Mouse (Mus musculus): ENCODE measurements around the gene Yjefn3. TPM values are rescaled to one million over a fixed set of nuclear protein-coding genes. Genes with fewer than 3 reads are reported as not detected.

Gene Yjefn3
- polyA plus RNA-seq, 1 experiment: 3.9 TPM

DNA sequence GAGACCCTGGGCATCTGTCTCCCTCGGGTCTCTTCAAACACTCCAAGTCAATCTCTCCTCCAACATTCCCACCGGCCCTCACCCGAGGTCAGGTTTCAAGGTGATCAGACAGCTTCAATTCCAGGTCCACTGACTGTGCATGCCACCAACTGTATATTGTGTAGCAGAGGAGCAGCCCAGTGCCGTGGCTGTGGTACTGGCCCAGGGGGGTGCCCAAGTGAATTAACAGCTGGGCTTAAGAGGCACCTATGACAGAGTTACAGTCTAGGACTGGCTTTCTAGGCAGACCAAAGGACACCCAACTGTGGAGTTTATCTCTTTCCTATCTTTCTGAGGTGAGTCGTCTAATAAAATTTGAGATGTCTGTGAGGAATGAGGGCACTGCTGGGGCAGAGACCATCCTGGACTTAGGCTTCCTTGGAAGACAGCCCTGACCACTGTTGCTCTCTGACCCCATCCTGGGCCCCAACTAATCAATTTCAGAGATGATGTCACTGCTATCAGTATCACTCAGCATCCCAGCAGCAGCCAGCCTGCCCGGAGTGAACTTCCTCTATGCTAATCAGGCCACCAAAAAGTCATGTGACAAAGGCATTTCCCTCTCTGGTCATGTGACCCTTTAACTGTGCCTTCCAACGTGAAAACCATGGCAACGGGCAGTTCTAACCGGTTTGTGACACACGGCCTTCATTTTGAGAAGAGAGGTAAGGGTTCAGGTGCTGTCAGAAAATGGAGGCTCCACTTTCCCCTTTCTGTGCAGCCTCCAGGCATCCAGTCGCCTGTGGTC, 17.6 kb upstream of the Yjefn3 start:
- H3K27me3 ChIP-seq (replicated peaks; ENCODE audit: control insufficient read depth, insufficient read depth, low read length): no peaks in the 10 kb centered on the region
- H3K4me1 ChIP-seq (ENCODE audit: control insufficient read depth, insufficient read depth, low read length): peaks cover 16% of the 10 kb centered on the region
- H3K36me3 ChIP-seq (ENCODE audit: control insufficient read depth, insufficient read depth, low read length): peaks cover 2% of the 10 kb centered on the region; the same call in 1 of the 2 replicates
- DNase-seq: peak; percentile 93
- TF ChIP-seq CTCF (conservative IDR thresholded peaks at IDR 0.05; ENCODE audit: insufficient read depth, insufficient read length, low read depth, low read length) (no peak), POLR2A (IDR thresholded peaks at IDR 0.05; ENCODE audit: low read depth, low read length) (no peak)
- no peak overlapping the region for H3K4me3 ChIP-seq (ENCODE audit: insufficient read depth, low read depth, low read length)
- 27% methylated on average over 11 of the region's 11 CpGs for WGBS
- peak overlapping the region; percentile 39; the same call in 1 of the 2 replicates for H3K27ac ChIP-seq (ENCODE audit: insufficient read depth, low read depth, low read length)

- Histone ChIP-seq H3K4me3 (ENCODE audit: insufficient read depth, low read depth, low read length) (no peak overlapping the region), H3K27ac (ENCODE audit: insufficient read depth, low read depth, low read length) (no peak overlapping the region), H3K4me1 (ENCODE audit: control insufficient read depth, insufficient read depth, low read length) (peaks cover 16% of the 10 kb centered on the region), H3K36me3 (ENCODE audit: control insufficient read depth, insufficient read depth, low read length) (peaks cover 2% of the 10 kb centered on the region; the same call in 1 of the 2 replicates), H3K27me3 (replicated peaks; ENCODE audit: control insufficient read depth, insufficient read depth, low read length) (no peaks in the 10 kb centered on the region)
- TF ChIP-seq CTCF (conservative IDR thresholded peaks at IDR 0.05; ENCODE audit: insufficient read depth, insufficient read length, low read depth, low read length) (peak; percentile 86), POLR2A (IDR thresholded peaks at IDR 0.05; ENCODE audit: low read depth, low read length) (no peak)
- WGBS: 44% methylated on average over 1 of the region's 1 CpGs
- peak; percentile 89 for DNase-seq
These were observed 16.5 kb upstream of the Yjefn3 start for GRCm38 (mm10) chr8:69919010-69919409.

GRCm38 (mm10) chr8:69918506-69918905, 16.0 kb upstream of the Yjefn3 start:
- DNase-seq: no peak
- TF ChIP-seq CTCF (conservative IDR thresholded peaks at IDR 0.05; ENCODE audit: insufficient read depth, insufficient read length, low read depth, low read length): no peak
- Histone ChIP-seq H3K4me1 (ENCODE audit: control insufficient read depth, insufficient read depth, low read length) (peaks cover 16% of the 10 kb centered on the region), H3K36me3 (ENCODE audit: control insufficient read depth, insufficient read depth, low read length) (peaks cover 2% of the 10 kb centered on the region; the same call in 1 of the 2 replicates), H3K27me3 (replicated peaks; ENCODE audit: control insufficient read depth, insufficient read depth, low read length) (no peaks in the 10 kb centered on the region), H3K27ac (ENCODE audit: insufficient read depth, low read depth, low read length) (no peak overlapping the region), H3K4me3 (ENCODE audit: insufficient read depth, low read depth, low read length) (no peak overlapping the region)

DNA sequence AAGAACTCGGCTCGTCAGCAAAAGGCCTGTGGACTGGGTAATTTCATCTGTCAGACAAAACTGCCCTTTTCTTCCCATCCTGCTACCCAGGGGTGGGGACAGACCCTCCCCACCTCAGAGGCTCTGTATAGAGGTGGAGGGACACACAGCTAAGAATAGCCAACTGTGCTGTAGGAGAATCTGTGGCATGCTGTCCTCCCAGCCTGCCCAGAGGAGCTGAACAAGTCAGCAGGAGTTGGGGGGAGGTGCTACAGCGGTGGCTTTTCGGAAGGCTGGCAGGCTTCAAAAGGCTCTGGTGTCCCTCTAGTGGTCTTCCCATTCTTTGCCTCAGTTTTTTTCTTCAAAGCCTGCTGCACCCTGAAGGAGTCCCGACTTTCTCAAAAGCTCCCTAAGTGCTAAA, 13.2 kb upstream of the Yjefn3 start:
- TF ChIP-seq CTCF (conservative IDR thresholded peaks at IDR 0.05; ENCODE audit: insufficient read depth, insufficient read length, low read depth, low read length) (no peak), POLR2A (IDR thresholded peaks at IDR 0.05; ENCODE audit: low read depth, low read length) (no peak)
- Histone ChIP-seq H3K36me3 (ENCODE audit: control insufficient read depth, insufficient read depth, low read length) (peaks cover 2% of the 10 kb centered on the region; the same call in 1 of the 2 replicates), H3K27ac (ENCODE audit: insufficient read depth, low read depth, low read length) (no peak overlapping the region), H3K4me1 (ENCODE audit: control insufficient read depth, insufficient read depth, low read length) (peaks cover 6% of the 10 kb centered on the region; the same call in 1 of the 2 replicates), H3K27me3 (replicated peaks; ENCODE audit: control insufficient read depth, insufficient read depth, low read length) (no peaks in the 10 kb centered on the region), H3K4me3 (ENCODE audit: insufficient read depth, low read depth, low read length) (no peak overlapping the region)
- 65% methylated on average over 5 of the region's 5 CpGs for WGBS
- no peak for DNase-seq

DNA sequence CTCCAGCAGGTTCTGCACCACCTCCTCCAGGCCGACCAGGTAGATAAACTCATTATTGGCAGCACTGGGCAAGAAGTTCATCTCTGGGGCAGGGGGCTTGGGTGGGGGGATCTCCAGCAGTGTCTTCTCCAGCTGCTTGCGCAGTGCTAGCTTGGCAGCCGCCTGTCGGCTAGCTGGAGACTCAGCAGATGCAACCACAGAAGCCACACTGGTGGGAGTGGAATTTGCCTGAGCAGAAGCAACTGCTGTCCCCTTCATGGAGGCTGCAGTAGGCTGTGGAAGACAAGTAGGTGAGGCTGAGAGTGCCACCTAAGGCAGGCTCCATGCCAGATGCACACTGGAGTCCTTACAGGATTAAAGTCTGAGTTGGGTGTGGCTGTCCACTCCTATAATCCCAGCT, 12.0 kb upstream of the Yjefn3 start:
- DNase-seq: no peak
- Histone ChIP-seq H3K4me1 (ENCODE audit: control insufficient read depth, insufficient read depth, low read length) (no peaks in the 10 kb centered on the region; the same call in 1 of the 2 replicates), H3K27ac (ENCODE audit: insufficient read depth, low read depth, low read length) (no peak overlapping the region), H3K27me3 (replicated peaks; ENCODE audit: control insufficient read depth, insufficient read depth, low read length) (no peaks in the 10 kb centered on the region), H3K36me3 (ENCODE audit: control insufficient read depth, insufficient read depth, low read length) (peaks cover 2% of the 10 kb centered on the region; the same call in 1 of the 2 replicates), H3K4me3 (ENCODE audit: insufficient read depth, low read depth, low read length) (no peak overlapping the region)
- TF ChIP-seq POLR2A (IDR thresholded peaks at IDR 0.05; ENCODE audit: low read depth, low read length) (no peak), CTCF (conservative IDR thresholded peaks at IDR 0.05; ENCODE audit: insufficient read depth, insufficient read length, low read depth, low read length) (no peak)
- 87% methylated on average over 4 of the region's 4 CpGs for WGBS

GRCm38 (mm10) chr8:69912478-69913074, 10.1 kb upstream of the Yjefn3 start:
- no peak for TF ChIP-seq POLR2A (IDR thresholded peaks at IDR 0.05; ENCODE audit: low read depth, low read length)
- no peak for TF ChIP-seq CTCF (conservative IDR thresholded peaks at IDR 0.05; ENCODE audit: insufficient read depth, insufficient read length, low read depth, low read length)
- Histone ChIP-seq H3K4me1 (ENCODE audit: control insufficient read depth, insufficient read depth, low read length) (no peaks in the 10 kb centered on the region), H3K27me3 (replicated peaks; ENCODE audit: control insufficient read depth, insufficient read depth, low read length) (no peaks in the 10 kb centered on the region), H3K36me3 (ENCODE audit: control insufficient read depth, insufficient read depth, low read length) (peaks cover 4% of the 10 kb centered on the region; the same call in 1 of the 2 replicates), H3K4me3 (ENCODE audit: insufficient read depth, low read depth, low read length) (no peak overlapping the region), H3K27ac (ENCODE audit: insufficient read depth, low read depth, low read length) (no peak overlapping the region)
- 88% methylated on average over 12 of the region's 12 CpGs for WGBS
- no peak for DNase-seq

DNA sequence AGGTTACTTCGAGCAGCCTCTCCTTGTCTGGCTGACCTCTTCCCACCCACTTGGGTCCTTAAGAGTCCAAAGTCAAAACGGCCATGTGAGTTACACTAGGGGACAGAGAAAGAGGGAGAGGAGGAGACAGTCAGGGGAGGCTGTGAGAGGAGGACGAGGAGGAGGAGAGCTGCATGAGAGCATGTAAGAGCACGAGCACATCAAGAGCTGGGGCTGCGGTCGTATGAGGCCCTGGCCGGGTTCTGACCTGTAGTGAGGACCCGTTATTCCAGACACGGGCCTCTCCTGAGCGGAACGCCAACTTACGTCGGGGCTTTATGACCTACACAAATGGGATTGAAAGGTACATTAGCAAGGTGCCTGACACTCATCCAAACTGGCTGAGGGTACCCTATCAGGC, 9.4 kb upstream of the Yjefn3 start:
- TF ChIP-seq POLR2A (IDR thresholded peaks at IDR 0.05; ENCODE audit: low read depth, low read length) (no peak), CTCF (conservative IDR thresholded peaks at IDR 0.05; ENCODE audit: insufficient read depth, insufficient read length, low read depth, low read length) (no peak)
- no peak for DNase-seq
- H3K4me3 ChIP-seq (ENCODE audit: insufficient read depth, low read depth, low read length): no peak overlapping the region
- H3K27me3 ChIP-seq (replicated peaks; ENCODE audit: control insufficient read depth, insufficient read depth, low read length): no peaks in the 10 kb centered on the region
- H3K36me3 ChIP-seq (ENCODE audit: control insufficient read depth, insufficient read depth, low read length): 0 out of 2 replicates have a peak, but pooled peaks cover 2% of the 10 kb centered on the region
- no peaks in the 10 kb centered on the region for H3K4me1 ChIP-seq (ENCODE audit: control insufficient read depth, insufficient read depth, low read length)
- H3K27ac ChIP-seq (ENCODE audit: insufficient read depth, low read depth, low read length): no peak overlapping the region
- 83% methylated on average over 13 of the region's 13 CpGs for WGBS
